Mouse (Mus musculus) left cerebral cortex, adult 18-20 months (tissue): ENCODE measurements around the gene Gm17268. TPM values are rescaled to one million over a fixed set of nuclear protein-coding genes. Genes with fewer than 3 reads are reported as not detected.
A peak's percentile ranks its signal among the peaks of the same experiment; 100 is the strongest.

Experiments used
- DNase-seq, 2 experiments: peaks; one replicate each; pipeline ENCODE4 v3.0.0; 2021 to 2022; ENCODE audit warnings: low spot score in 2 of 2, mixed read lengths in 1 of 2
- long read RNA-seq, 2 experiments: library from polyadenylated mRNA; stranded (forward); transcript quantifications; one replicate each; pipeline ENCODE4 v2.0.0; 2021
- total RNA-seq, 2 experiments: library from RNA; stranded (reverse); gene quantifications; 2 replicates each; pipeline ENCODE4 v1.2.3; 2021

The Gm17268 gene
- not detected for total RNA-seq
- long read RNA-seq, experiment 1 = 0 reads
- long read RNA-seq, experiment 2 = 0 reads

- no peak for DNase-seq
Observed at GRCm38 (mm10) chr11:82038535-82038934, at the start of gene Gm17268. Gene Gm17268, minus strand, starts transcription at chr11:82038562.

DNA sequence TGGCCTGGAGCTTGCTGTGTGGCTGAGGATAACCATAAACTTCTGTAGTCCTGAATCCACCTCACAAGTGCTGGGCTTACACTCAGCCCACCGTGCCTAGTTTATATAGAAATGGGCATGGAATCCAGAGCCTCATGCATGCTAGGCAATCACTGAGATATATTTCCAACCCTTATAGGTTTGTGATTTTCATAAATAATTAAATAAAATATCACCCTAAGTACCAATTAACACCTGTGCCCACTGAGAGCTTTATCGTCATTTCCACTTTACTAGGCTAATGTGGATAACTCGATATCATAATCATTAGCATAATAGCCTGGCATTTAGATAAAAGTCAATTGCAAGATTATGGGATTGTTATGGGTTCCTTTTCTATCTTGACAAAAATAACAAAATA is 46.0 kb upstream of the Gm17268 start:
- no peak for DNase-seq

GRCm38 (mm10) chr11:82080865-82081264 is 42.5 kb upstream of the Gm17268 start:
- no peak for DNase-seq

GRCm38 (mm10) chr11:82078136-82078730 is 39.9 kb upstream of the Gm17268 start:
- no peak for DNase-seq

- no peak for DNase-seq
Observed at GRCm38 (mm10) chr11:82077031-82077430, 38.7 kb upstream of the Gm17268 start.

DNA sequence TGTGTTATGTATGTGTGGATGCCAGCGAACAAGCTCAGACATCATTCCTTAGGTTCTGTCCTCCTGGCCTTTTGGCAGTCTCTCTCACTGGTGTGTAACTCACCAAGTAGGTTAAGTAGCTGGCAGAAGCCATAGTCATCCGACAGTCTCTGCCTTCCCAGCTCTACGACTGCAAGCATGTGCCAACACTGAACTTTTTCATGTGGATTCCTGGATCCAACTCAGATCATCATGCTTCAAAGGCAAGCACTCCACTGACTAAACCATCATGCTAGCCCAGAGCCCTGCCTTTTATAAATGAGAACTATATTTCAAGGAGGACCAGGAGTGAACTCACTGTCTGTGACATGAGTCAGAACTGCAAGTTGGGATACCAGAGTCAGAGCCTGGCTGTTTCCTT is 35.3 kb upstream of the Gm17268 start:
- DNase-seq = no peak

DNA sequence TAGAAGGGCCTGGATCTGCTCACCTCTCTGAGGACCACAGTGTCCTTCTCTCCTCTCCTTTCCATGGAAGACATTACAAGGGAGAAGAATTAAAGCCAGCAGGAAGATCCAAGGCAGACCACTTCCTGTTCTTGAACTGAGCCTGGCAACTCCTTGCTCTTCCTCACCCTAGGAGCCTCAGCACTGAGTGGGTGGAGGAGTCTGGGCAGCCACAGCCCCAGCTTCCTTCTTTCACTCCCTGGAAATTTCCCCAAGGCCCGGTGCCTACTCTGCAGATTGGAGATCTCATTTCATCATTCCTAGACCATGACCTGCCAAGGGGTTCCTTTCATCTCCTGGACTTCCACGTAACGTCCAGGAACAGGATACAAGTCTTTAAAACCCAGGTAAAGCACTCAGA is 34.6 kb upstream of the Gm17268 start:
- no peak for DNase-seq

- DNase-seq = no peak
Observed at GRCm38 (mm10) chr11:82072374-82072773, 34.0 kb upstream of the Gm17268 start.

DNA sequence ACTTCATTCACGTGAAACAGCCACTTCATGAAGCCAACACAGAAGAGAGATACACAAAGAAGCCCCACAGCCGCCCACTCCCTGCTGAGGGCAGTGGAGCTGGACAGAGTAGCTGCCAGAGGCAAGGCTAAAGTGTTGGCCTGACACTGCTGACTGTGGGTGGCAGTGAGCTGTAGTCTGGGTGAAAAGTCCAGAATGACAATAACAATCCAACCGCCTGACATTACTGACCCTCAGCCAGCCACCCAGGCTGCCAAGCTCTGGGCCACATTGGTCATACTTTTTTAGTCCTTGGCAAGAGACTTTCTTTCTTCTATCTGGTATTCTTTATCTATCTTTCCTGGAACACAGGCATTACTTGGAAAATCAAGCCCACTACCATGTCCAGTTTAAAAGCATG is 32.7 kb upstream of the Gm17268 start:
- DNase-seq = no peak

DNA sequence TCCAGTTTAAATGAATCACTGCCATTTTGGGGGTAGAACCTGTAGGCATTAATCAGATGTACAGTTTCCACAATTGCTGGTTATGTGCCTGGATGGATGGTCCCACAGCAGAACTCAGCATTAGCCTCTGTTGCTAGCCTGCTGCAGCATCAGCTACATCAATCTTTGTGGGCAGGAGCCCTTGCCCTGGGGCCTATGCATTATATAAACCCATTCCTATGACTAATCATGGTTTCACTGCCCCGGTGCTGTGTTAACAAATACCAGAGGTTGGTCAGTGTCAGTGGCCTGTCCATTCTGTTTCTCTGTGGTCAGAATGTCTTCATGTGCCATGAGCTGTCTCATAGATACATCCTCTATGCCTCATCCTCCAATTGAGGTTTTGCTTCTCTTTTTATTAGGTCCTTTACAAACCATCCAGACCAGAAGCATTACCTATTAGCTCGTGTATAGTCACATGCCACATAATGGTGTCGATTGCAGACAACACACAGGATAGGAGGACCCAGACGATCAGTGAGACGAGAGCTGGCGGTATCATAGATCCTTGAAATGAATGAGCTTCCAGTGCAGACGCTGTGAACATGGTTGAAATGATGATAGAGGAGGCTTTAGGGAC is 28.7 kb upstream of the Gm17268 start:
- DNase-seq = no peak

DNA sequence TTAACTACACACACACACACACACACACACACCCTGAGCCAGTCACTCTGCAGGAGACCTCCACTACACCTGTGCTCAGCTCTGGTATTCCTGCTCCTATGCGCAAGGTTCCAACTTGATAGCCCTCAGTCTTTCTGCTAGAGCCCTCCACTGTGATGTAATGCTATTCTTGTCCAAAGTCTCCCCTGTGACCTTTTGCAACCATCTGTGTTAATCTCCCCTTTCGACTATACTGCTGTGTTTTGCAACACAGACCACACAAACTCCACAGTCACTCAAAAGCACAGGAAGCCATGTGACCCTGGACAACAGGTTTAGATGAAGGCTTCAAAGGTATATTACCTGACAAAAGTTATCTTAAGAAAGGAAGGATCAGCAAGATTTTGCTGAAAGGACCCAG is 25.1 kb upstream of the Gm17268 start:
- no peak for DNase-seq

- no peak for DNase-seq
Observed at GRCm38 (mm10) chr11:82062226-82062625, 23.9 kb upstream of the Gm17268 start.

DNA sequence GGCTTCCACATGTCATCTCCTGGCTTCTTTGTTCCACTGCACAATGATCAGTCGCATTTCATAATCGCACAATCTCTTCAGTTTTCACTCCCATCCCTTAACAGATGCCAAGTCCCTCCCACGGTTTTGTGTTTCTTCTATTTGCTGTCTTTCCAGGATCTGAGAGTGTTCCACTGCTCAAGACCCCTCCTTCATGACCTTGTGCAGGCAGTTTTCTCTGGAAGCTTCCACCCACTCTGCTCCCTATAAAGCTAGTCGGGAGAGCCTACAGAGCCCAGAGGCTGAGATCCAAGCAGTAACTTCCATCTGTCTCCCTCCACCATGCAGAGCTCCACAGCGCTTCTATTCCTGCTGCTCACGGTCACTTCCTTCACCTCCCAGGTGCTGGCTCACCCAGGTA is 19.3 kb upstream of the Gm17268 start, which contains the start of gene Ccl11:
Ccl11 (plus strand) TSS at position 178 of the 400 bp plus-strand sequence.
- peak; percentile 8 to 26 for DNase-seq

DNA sequence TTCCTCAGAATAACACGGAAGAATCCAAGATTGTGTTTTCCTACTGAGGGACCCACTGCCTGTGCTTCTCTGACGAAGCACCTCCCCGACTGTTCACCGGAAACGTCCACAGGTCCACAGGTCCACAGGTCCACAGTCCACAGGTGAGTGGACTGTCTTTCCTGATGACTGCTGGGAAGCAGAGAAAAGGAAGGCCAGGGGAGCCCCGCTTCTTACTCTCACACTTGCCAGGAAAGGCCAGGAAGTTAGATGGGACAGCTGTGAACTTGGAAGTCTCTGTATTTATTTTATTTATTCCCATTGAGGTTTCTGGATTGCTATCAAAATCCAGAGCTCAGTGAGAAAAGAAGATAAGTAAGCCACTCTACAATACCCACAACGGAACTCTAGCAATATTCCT is 15.5 kb upstream of the Gm17268 start:
- no peak for DNase-seq

GRCm38 (mm10) chr11:82047746-82048415 is 9.5 kb upstream of the Gm17268 start:
- DNase-seq = peak in 1 of 2 experiments; percentile 18

DNA sequence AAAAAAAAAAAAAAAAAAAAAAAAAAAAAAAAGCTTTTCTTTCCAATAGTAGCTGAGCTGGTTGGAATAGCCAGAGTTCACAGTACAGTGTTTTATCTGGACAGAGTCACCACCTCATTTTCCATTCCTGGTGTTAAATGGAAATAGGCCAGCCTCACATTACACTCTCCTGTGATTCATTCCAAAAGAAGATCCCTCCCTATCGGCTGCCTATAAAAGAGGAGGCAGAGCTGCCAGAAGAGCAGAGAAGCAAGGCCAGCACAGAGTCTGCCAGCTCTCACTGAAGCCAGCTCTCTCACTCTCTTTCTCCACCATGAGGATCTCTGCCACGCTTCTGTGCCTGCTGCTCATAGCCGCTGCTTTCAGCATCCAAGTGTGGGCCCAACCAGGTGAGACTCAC is 7.1 kb upstream of the Gm17268 start, which contains the start of gene Ccl7:
Ccl7 (plus strand) TSS at position 242 of the 400 bp plus-strand sequence.
- no peak for DNase-seq

DNA sequence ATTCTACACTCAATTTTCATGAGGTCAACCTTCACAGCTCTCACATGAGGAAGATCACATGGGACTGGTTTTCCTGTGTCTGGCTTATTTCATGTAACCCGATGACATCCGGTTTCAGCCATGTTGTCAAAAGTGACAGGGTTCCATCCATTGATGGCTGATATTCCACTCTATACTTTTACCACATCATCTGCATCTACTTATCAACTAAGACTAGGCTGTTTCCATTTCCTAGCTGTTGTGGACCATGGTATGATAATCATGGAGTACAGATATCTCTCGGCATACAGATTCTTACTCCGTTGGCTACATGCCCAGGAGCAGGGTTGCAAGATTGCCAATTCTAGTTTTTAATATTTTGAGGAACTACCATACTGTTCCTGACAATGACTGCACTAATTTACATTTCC is 3.3 kb upstream of the Gm17268 start:
- DNase-seq = no peak

- DNase-seq = no peak
Observed at GRCm38 (mm10) chr11:82039132-82039660, 834 bp upstream of the Gm17268 start.

DNA sequence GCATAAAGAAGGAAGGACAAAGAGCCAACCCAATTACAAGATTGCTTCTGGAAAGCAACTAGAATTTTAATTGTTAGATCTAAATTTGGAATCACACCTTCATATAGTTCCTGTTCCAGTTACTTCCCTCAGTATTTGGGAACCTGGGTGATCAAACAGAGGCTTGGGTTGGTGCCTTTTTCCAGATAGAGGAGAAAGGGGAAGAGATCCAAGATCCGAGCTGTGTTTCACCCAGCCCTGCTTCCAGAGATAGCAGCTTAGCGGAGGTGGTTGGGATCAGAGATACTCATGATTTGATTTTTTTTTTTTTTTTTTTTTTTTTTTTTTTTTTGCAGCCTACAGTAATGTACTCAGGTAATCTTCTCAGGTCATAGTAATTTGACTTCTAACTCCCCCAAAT is 2.5 kb downstream of the Gm17268 start:
- DNase-seq = no peak

DNA sequence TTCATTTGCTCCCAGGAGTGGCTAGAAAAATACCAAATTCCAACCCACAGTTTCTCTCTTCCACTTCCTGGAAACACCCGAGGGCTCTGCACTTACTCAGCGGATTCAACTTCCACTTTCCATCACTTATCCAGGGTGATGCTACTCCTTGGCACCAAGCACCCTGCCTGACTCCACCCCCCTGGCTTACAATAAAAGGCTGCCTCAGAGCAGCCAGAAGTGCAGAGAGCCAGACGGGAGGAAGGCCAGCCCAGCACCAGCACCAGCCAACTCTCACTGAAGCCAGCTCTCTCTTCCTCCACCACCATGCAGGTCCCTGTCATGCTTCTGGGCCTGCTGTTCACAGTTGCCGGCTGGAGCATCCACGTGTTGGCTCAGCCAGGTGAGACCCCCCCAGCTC is 3.0 kb downstream of the Gm17268 start, which contains the start of gene Ccl2:
Ccl2 (plus strand) TSS at position 216 of the 400 bp plus-strand sequence.
- DNase-seq = peak; percentile 28 to 29

DNA sequence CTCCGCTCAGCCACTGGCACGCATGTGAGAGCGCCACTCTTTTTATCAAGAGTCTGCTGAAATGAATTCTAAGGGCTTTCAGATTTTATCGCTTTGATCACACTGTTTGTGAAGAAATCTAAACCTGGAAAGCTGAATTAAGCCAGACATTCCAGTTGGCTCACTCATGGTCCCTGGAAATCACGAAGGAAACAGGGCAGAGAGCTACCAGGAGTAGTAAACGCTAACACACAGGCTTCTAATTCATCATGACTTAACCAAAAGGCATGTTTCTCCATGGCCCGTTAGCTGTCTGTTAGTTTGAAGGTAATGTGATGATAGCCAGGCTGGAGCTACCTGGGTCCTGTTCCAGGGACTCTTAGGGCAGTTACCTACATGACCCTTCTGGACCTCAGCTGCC is 3.9 kb downstream of the Gm17268 start:
- no peak for DNase-seq
